In genomic region chr10:71734481-71734880, GRCm38 (mm10) we compare ENCODE assay signal across 21 mouse cellular contexts.
DNase-seq lines count a peak whose midpoint lies in the region; ATAC-seq and TF ChIP-seq lines count a peak whose summit lies in the region.
"Had no signal": no experiment of that assay in that cellular context is flagged by ENCODE, and none has a peak within 500 bp of the region (broad histone marks: within the 10 kb centered on the region; RNA-seq: fewer than 3 reads in every experiment).

No protein-coding gene starts in this region.

- in situ Hi-C loops in ES-E14 (cut with MboI; ENCODE audit: low sequenced_read_pairs in 2 of 2, unreplicated experiment in 2 of 2), result no loop called here

- WGBS in hindbrain, postnatal 0 days, result 78% methylated on average over 2 of the region's 2 CpGs
- WGBS in hindbrain, embryonic 13.5 days, result 78% methylated on average over 2 of the region's 2 CpGs

- H3K9ac ChIP-seq in hindbrain, postnatal 0 days (replicated peaks; ENCODE audit: low read length), result no peak overlapping the region
- no peak overlapping the region for H3K9ac ChIP-seq in hindbrain, embryonic 13.5 days
- H3K9ac ChIP-seq in ES-Bruce4 (ENCODE audit: low read depth, poor library complexity, severe bottlenecking) (no peak overlapping the region), ES-E14 (ENCODE audit: insufficient read depth, low read depth, low read length, poor library complexity, severe bottlenecking) (no peak overlapping the region)
- H3K9ac ChIP-seq: embryonic facial prominence, embryonic 13.5 days; embryonic facial prominence, embryonic 15.5 days; forebrain, embryonic 12.5 days had no signal

- no peak for TF ChIP-seq CTCF in hindbrain, postnatal 0 days (IDR thresholded peaks at IDR 0.05; ENCODE audit: low read depth)
- no peak for TF ChIP-seq CTCF in ES-Bruce4 (IDR thresholded peaks at IDR 0.05; ENCODE audit: low read depth, low read length)

- H3K27ac ChIP-seq in hindbrain, postnatal 0 days, result no peak overlapping the region
- no peak overlapping the region for H3K27ac ChIP-seq in hindbrain, embryonic 13.5 days
- no peak overlapping the region for H3K27ac ChIP-seq in ES-Bruce4 (ENCODE audit: insufficient read depth, low read length)
- H3K27ac ChIP-seq in ES-E14 (ENCODE audit: insufficient read depth, low read depth, low read length, poor library complexity, severe bottlenecking), result no peak overlapping the region
- H3K27ac ChIP-seq: embryonic facial prominence, embryonic 13.5 days; embryonic facial prominence, embryonic 15.5 days; forebrain, embryonic 10.5 days; forebrain, embryonic 12.5 days had no signal

- no peaks in the 10 kb centered on the region for H3K36me3 ChIP-seq in hindbrain, postnatal 0 days (ENCODE audit: insufficient read depth, low read length)
- H3K36me3 ChIP-seq in hindbrain, embryonic 13.5 days, result no peaks in the 10 kb centered on the region
- H3K36me3 ChIP-seq in ES-Bruce4 (ENCODE audit: control insufficient read depth, insufficient read depth, low read length, poor library complexity, severe bottlenecking) (no peaks in the 10 kb centered on the region), ES-E14 (ENCODE audit: control insufficient read depth, insufficient read depth, low read length, poor library complexity, severe bottlenecking) (no peaks in the 10 kb centered on the region)
- H3K36me3 ChIP-seq: embryonic facial prominence, embryonic 13.5 days; embryonic facial prominence, embryonic 15.5 days; forebrain, embryonic 10.5 days; forebrain, embryonic 12.5 days had no signal

- no peaks in the 10 kb centered on the region for H3K9me3 ChIP-seq in hindbrain, postnatal 0 days (ENCODE audit: low read length)
- no peaks in the 10 kb centered on the region for H3K9me3 ChIP-seq in hindbrain, embryonic 13.5 days
- H3K9me3 ChIP-seq in ES-Bruce4 (replicated peaks; ENCODE audit: control insufficient read depth, insufficient read depth, low read length, poor library complexity, severe bottlenecking), result no peaks in the 10 kb centered on the region
- no peaks in the 10 kb centered on the region for H3K9me3 ChIP-seq in ES-E14 (ENCODE audit: control insufficient read depth, insufficient read depth, low read depth, low read length)
- H3K9me3 ChIP-seq: embryonic facial prominence, embryonic 13.5 days; embryonic facial prominence, embryonic 15.5 days; forebrain, embryonic 10.5 days; forebrain, embryonic 12.5 days had no signal

- ATAC-seq in hindbrain, postnatal 0 days, result no peak
- ATAC-seq in hindbrain, embryonic 13.5 days (ENCODE audit: low FRiP score), result no peak
- ATAC-seq: CD4-positive, CD25-positive, alpha-beta regulatory T cell, adult 4 months; forebrain, embryonic 14.5 days; forebrain, embryonic 16.5 days had no signal

- H3K4me1 ChIP-seq in hindbrain, postnatal 0 days (ENCODE audit: insufficient read depth, low read length), result no peaks in the 10 kb centered on the region
- peaks cover 7% of the 10 kb centered on the region for H3K4me1 ChIP-seq in hindbrain, embryonic 13.5 days (replicated peaks)
- H3K4me1 ChIP-seq in ES-Bruce4 (ENCODE audit: control insufficient read depth, insufficient read depth, low read length), result no peaks in the 10 kb centered on the region
- H3K4me1 ChIP-seq in ES-E14 (ENCODE audit: control insufficient read depth in 2 of 2, insufficient read depth in 2 of 2, low read length in 2 of 2, poor library complexity in 1 of 2), result peaks cover 5 to 6% of the 10 kb centered on the region in 2 experiments; a peak in 3 of 4 replicates
- H3K4me1 ChIP-seq: embryonic facial prominence, embryonic 13.5 days; embryonic facial prominence, embryonic 15.5 days had no signal

- no peak overlapping the region for H3K4me3 ChIP-seq in hindbrain, postnatal 0 days (ENCODE audit: low read length)
- H3K4me3 ChIP-seq in hindbrain, embryonic 13.5 days, result no peak overlapping the region
- H3K4me3 ChIP-seq in ES-Bruce4 (ENCODE audit: low read depth, low read length) (no peak overlapping the region), ES-E14 (ENCODE audit: insufficient read depth in 1 of 2, low read depth in 1 of 2, low read length in 2 of 2, poor library complexity in 1 of 2, severe bottlenecking in 1 of 2) (no peak overlapping the region)
- H3K4me3 ChIP-seq: embryonic facial prominence, embryonic 13.5 days; embryonic facial prominence, embryonic 15.5 days; erythroblast, embryonic 14.5 days; forebrain, embryonic 10.5 days; forebrain, embryonic 12.5 days had no signal

- H3K27me3 ChIP-seq in hindbrain, postnatal 0 days (ENCODE audit: insufficient read depth, low read length), result no peaks in the 10 kb centered on the region
- no peaks in the 10 kb centered on the region for H3K27me3 ChIP-seq in hindbrain, embryonic 13.5 days
- H3K27me3 ChIP-seq in ES-Bruce4 (ENCODE audit: control insufficient read depth, insufficient read depth, low read length, poor library complexity, severe bottlenecking), result no peaks in the 10 kb centered on the region
- H3K27me3 ChIP-seq: CH12.LX; embryonic facial prominence, embryonic 13.5 days; embryonic facial prominence, embryonic 15.5 days; forebrain, embryonic 12.5 days had no signal

- peak; percentile 52 to 53 for DNase-seq in cerebellum, postnatal 10 days
- no peak for DNase-seq in cerebellum, postnatal 36 days
- peak; percentile 7 for DNase-seq in hindbrain, postnatal 0 days (ENCODE audit: low spot score)
- DNase-seq in ES-E14 (ENCODE audit: low read depth, low spot score), result no peak
- no peak for DNase-seq in thymus, postnatal 25 days
- DNase-seq: adrenal gland, adult 8-10 months; adrenal gland, postnatal 14 days; adrenal gland, postnatal 36 days; B cell, adult 2 months; embryo, embryonic 11 days had no signal

- TF ChIP-seq POLR2A in ES-Bruce4 (IDR thresholded peaks at IDR 0.05; ENCODE audit: insufficient read depth, low read length), result no peak

- TF ChIP-seq EP300 in ES-Bruce4 (IDR thresholded peaks at IDR 0.05; ENCODE audit: insufficient read depth, low read depth, low read length), result 0 out of 2 replicates have a peak, but pooled peaks have one; percentile 19

- no peak overlapping the region for H3K4me2 ChIP-seq in hindbrain, postnatal 0 days (ENCODE audit: low read depth, low read length)
- H3K4me2 ChIP-seq in hindbrain, embryonic 13.5 days, result no peak overlapping the region
- H3K4me2 ChIP-seq: embryonic facial prominence, embryonic 13.5 days; embryonic facial prominence, embryonic 15.5 days; forebrain, embryonic 12.5 days had no signal

TF ChIP-seq in ES-E14, 5 proteins besides CTCF, POLR2A, EP300 and RAD21:
- TF ChIP-seq ZNF384 (IDR thresholded peaks at IDR 0.05; ENCODE audit: low read depth, low read length) (peak; percentile 57; the same call in 1 of the 2 replicates), CHD2 (IDR thresholded peaks at IDR 0.05; ENCODE audit: low read depth, low read length) (no peak)
TF ChIP-seq in ES-E14: peak in this region for 1.

Comparison
In these comparisons a context has a peak if more than half of its experiments do, and no peak if none do; other contexts are left out.
1. DNase-seq: peak in cerebellum, postnatal 10 days (2 of 2) and hindbrain, postnatal 0 days (single experiment); none in cerebellum, postnatal 36 days (0 of 2), ES-E14 (single experiment) and thymus, postnatal 25 days (single experiment).